Mouse (Mus musculus) megakaryocyte, embryonic 14.5 days (primary cell): ENCODE data around the gene Atf7.

Experiments used
- FLI1 ChIP-seq: IDR thresholded peaks from 2 replicates; pipeline ENCODE4 v1.6.1; 2012; ENCODE audit warnings: low read length, inconsistent platforms, mixed read lengths
- GATA1 ChIP-seq: IDR thresholded peaks from 3 replicates; pipeline ENCODE4 v1.6.1; 2012; ENCODE audit warnings: mixed read lengths, low read length, inconsistent platforms, borderline replicate concordance

GRCm38 (mm10) chr15:102528396-102528795 lies 96.9 kb downstream of the Atf7 start:
- no peak for TF ChIP-seq GATA1
- no peak for TF ChIP-seq FLI1
